Mouse (Mus musculus) limb, embryonic 11.5 days (tissue): ENCODE results near the gene Grm7. TPM values are rescaled to one million over a fixed set of nuclear protein-coding genes. Genes with fewer than 3 reads are reported as not detected.

ENCODE experiments used
- ATAC-seq: fragments of 200-750 bp; cut with Nextera tagmentation; 2 replicates; pipeline ENCODE4 v1.8.0; 2017; ENCODE audit warnings: low read depth; ENCODE audit not compliant: insufficient number of reproducible peaks, low FRiP score, low TSS enrichment
- DNase-seq: peaks from one replicate; pipeline ENCODE4 v3.0.0-alpha.2; 2015; ENCODE audit warnings: low spot score
- H3K27ac ChIP-seq: fragments of 300-500 bp; sonication (generic); replicated peaks from 2 replicates; pipeline ENCODE4 v1.5.1; 2014; ENCODE audit warnings: low read depth, mild to moderate bottlenecking, low read length
- H3K27me3 ChIP-seq: fragments of 300-500 bp; sonication (generic); 2 replicates; pipeline ENCODE4 v1.6.1; 2014; ENCODE audit warnings: mild to moderate bottlenecking, low read length, mixed read lengths; ENCODE audit not compliant: control insufficient read depth, insufficient read depth
- H3K36me3 ChIP-seq: fragments of 300-500 bp; sonication (generic); 2 replicates; pipeline ENCODE4 v1.6.1; 2014; ENCODE audit warnings: mild to moderate bottlenecking, low read length, moderate library complexity, mixed read lengths; ENCODE audit not compliant: control insufficient read depth, insufficient read depth
- H3K4me1 ChIP-seq: fragments of 300-500 bp; sonication (generic); 2 replicates; pipeline ENCODE4 v1.6.1; 2014; ENCODE audit warnings: low read length, mixed read lengths; ENCODE audit not compliant: control insufficient read depth, insufficient read depth
- H3K4me2 ChIP-seq: fragments of 300-500 bp; sonication (generic); 2 replicates; pipeline ENCODE4 v1.6.1; 2014; ENCODE audit warnings: low read depth, mild to moderate bottlenecking, moderate library complexity; ENCODE audit not compliant: severe bottlenecking
- H3K4me3 ChIP-seq: fragments of 300-500 bp; sonication (generic); 2 replicates; pipeline ENCODE4 v1.5.1; 2014; ENCODE audit warnings: low read depth, low read length
- H3K9ac ChIP-seq: fragments of 300-500 bp; sonication (generic); 2 replicates; pipeline ENCODE4 v1.6.1; 2014; ENCODE audit warnings: mild to moderate bottlenecking, low read length
- H3K9me3 ChIP-seq: fragments of 300-500 bp; sonication (generic); 2 replicates; pipeline ENCODE4 v1.6.1; 2016; ENCODE audit warnings: low read length; ENCODE audit not compliant: control insufficient read depth
- WGBS: fragments of 180-500 bp; shearing (Covaris S2); extraction: QIAGEN DNeasy Blood & Tissue Kit; methylation state at CpG from one replicate; pipeline ENCODE4 v1.1.7; 2014; 5-methylcytosine and 5-hydroxymethylcytosine counted together
- polyA plus RNA-seq: library from polyadenylated mRNA; unstranded; fragments of >200 nt; fragmentation: Nextera tagmentation; extraction: Ambion mirVana; gene quantifications from 2 replicates; pipeline ENCODE4 v1.2.1, GENCODE M21; 2014

The Grm7 gene
- polyA plus RNA-seq, 1 experiment from 2014 or later, result 0.15 TPM

DNA sequence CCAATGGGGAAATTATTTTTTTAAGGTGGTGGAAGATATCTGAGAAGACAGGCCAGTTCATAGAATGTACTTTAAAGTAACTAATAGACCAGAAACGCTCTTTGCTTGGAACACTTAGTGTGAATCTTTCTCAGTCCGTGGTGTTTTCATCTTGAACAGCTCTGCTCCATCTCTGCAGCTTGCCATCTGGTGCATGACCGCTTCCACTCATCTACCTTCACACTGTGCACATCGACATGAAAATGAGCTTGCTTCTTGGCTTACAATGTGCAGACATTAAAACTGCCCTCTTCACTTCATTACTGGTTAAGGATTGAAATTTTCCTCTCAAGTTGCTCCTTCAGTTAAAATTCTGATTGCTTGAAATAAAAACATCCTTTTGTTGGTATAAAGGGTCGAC, 854.2 kb downstream of the Grm7 start:
- Histone ChIP-seq H3K9me3 (no peaks in the 10 kb centered on the region), H3K27me3 (no peaks in the 10 kb centered on the region), H3K4me2 (no peak overlapping the region), H3K27ac (no peak overlapping the region), H3K9ac (no peak overlapping the region), H3K36me3 (no peaks in the 10 kb centered on the region), H3K4me3 (no peak overlapping the region), H3K4me1 (no peaks in the 10 kb centered on the region)
- ATAC-seq (no peak), DNase-seq (no peak)
- 84% methylated on average over 5 of the region's 5 CpGs for WGBS

DNA sequence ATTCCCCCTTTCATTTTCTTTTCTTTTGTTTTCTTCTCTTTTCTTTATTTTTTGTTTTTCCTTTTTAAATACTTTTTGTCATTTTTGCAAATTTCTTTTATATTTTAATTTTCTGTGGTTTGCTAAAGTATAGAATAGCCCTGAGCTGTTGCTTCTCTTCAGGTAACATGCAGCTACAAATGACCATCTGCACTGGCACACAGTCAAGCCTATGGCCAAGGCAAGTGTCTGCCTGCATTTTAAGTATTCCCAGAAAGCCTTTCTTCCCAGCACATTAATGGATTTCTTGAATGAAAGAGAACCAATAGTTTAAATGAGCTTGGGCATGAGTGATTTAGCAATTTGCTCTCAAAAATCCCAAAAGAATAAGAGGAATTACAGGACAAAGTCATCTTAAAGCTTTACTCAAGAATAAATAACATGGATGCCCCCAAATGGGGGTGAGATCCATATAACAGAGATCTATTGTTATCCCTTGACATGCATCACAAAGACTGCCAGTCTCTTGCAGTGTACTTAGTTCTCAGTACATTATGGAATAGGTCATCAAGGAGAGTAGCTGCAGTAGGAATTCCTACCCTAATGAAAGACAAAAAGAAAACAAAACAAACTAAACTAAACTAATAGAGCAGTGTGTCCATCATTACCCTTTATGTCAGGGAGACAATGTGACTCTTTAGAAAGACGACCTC, 865.5 kb downstream of the Grm7 start:
- DNase-seq (no peak), ATAC-seq (no peak)
- Histone ChIP-seq H3K4me3 (no peak overlapping the region), H3K27ac (no peak overlapping the region), H3K9me3 (no peaks in the 10 kb centered on the region), H3K4me2 (no peak overlapping the region), H3K9ac (no peak overlapping the region), H3K27me3 (no peaks in the 10 kb centered on the region), H3K36me3 (no peaks in the 10 kb centered on the region), H3K4me1 (no peaks in the 10 kb centered on the region)
- WGBS, result 82% methylated on average over 1 of the region's 1 CpGs

DNA sequence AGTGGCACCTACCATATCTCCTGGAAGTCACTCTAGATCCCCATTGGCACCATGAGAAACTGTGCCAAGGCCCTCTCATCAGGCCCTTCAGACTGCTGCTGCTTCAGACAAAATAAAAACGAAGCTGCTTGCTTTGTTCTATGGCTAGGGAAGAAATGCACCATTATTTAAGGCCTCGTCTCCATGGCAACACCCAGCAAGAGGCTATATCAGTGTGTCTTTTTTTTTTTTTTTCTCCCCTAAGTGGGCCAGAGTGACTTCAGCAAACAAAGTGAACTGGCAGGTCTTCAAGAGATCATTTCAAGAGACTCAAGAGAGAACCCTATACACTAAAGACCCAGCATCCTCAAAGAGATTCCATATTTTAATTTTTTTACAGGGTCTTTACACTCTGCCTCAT, 867.0 kb downstream of the Grm7 start:
- no peak for ATAC-seq

DNA sequence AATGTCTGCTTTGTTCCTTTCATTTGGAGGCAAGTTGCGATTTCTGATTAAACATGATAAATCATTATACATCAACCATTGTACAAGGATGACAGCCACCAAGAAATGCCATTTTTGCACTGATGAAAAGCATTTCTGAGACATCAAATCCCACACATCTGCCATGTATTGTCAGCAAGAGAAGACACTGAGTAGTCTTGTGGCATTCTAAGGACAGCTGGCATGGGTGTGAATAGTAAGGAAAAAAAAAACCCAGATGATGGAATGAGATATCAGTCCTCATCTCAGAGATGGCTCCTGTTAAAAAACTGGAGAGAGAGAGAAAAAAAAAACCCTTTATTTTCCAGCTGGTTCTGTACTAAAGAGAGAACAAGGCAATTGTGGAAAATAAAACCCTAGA, 875.8 kb downstream of the Grm7 start:
- no peak overlapping the region for H3K4me2 ChIP-seq
- H3K9me3 ChIP-seq, result no peaks in the 10 kb centered on the region
- H3K36me3 ChIP-seq, result no peaks in the 10 kb centered on the region
- DNase-seq (no peak), ATAC-seq (no peak)
- H3K4me3 ChIP-seq, result no peak overlapping the region
- H3K27me3 ChIP-seq, result no peaks in the 10 kb centered on the region
- WGBS, result 93% methylated on average over 1 of the region's 1 CpGs
- H3K4me1 ChIP-seq, result no peaks in the 10 kb centered on the region
- no peak overlapping the region for H3K9ac ChIP-seq
- no peak overlapping the region for H3K27ac ChIP-seq

More for the DNA sequence above, 867.0 kb downstream of the Grm7 start:
- WGBS, result 62% methylated on average over 2 of the region's 2 CpGs
- H3K27ac ChIP-seq, result no peak overlapping the region
- no peaks in the 10 kb centered on the region for H3K36me3 ChIP-seq
- H3K9me3 ChIP-seq, result no peaks in the 10 kb centered on the region
- no peak overlapping the region for H3K9ac ChIP-seq
- no peaks in the 10 kb centered on the region for H3K27me3 ChIP-seq
- H3K4me2 ChIP-seq, result no peak overlapping the region
- no peaks in the 10 kb centered on the region for H3K4me1 ChIP-seq
- H3K4me3 ChIP-seq, result no peak overlapping the region
- DNase-seq, result no peak

- H3K9ac ChIP-seq, result no peak overlapping the region
- no peaks in the 10 kb centered on the region for H3K4me1 ChIP-seq
- H3K36me3 ChIP-seq, result no peaks in the 10 kb centered on the region
- DNase-seq (no peak), ATAC-seq (no peak)
- no peak overlapping the region for H3K27ac ChIP-seq
- no peaks in the 10 kb centered on the region for H3K27me3 ChIP-seq
- no peak overlapping the region for H3K4me2 ChIP-seq
- no peak overlapping the region for H3K4me3 ChIP-seq
- H3K9me3 ChIP-seq, result no peaks in the 10 kb centered on the region
Observed at GRCm38 (mm10) chr6:111522122-111522521, 876.7 kb downstream of the Grm7 start.

- H3K27me3 ChIP-seq, result no peaks in the 10 kb centered on the region
- H3K4me2 ChIP-seq, result no peak overlapping the region
- DNase-seq (no peak), ATAC-seq (no peak)
- WGBS, result 81% methylated on average over 2 of the region's 2 CpGs
- no peaks in the 10 kb centered on the region for H3K4me1 ChIP-seq
- no peak overlapping the region for H3K27ac ChIP-seq
- H3K4me3 ChIP-seq, result no peak overlapping the region
- H3K9me3 ChIP-seq, result no peaks in the 10 kb centered on the region
- H3K9ac ChIP-seq, result no peak overlapping the region
- no peaks in the 10 kb centered on the region for H3K36me3 ChIP-seq
Observed at GRCm38 (mm10) chr6:111529985-111530384, 884.6 kb downstream of the Grm7 start.

GRCm38 (mm10) chr6:111558588-111558987, 913.2 kb downstream of the Grm7 start:
- H3K4me2 ChIP-seq, result no peak overlapping the region
- no peak overlapping the region for H3K27ac ChIP-seq
- H3K36me3 ChIP-seq, result no peaks in the 10 kb centered on the region
- H3K4me3 ChIP-seq, result no peak overlapping the region
- 71% methylated on average over 1 of the region's 1 CpGs for WGBS
- no peaks in the 10 kb centered on the region for H3K27me3 ChIP-seq
- no peak overlapping the region for H3K9ac ChIP-seq
- no peaks in the 10 kb centered on the region for H3K4me1 ChIP-seq
- DNase-seq, result no peak
- H3K9me3 ChIP-seq, result no peaks in the 10 kb centered on the region
- ATAC-seq, result no peak

DNA sequence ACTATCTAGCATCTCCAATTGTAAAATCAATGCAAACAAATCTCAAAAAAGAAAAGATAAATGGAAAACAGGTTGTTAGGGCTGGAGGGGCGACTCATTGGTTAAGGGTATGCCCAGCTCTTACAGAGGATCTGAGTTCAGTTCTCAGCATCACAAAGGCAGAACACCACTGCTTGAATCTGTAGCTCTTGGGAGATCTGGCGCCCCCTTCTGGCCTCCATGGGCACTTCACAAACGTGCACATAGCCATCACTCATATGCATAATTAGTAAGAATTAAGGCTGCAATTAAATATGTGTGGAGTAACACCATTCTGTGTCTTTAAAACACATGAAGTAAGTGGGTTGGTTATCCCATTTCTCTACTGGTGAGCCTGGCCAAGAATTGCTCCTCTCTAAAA, 914.1 kb downstream of the Grm7 start:
- no peaks in the 10 kb centered on the region for H3K36me3 ChIP-seq
- DNase-seq, result no peak
- H3K9ac ChIP-seq, result no peak overlapping the region
- no peak overlapping the region for H3K27ac ChIP-seq
- H3K4me1 ChIP-seq, result no peaks in the 10 kb centered on the region
- ATAC-seq, result no peak
- no peaks in the 10 kb centered on the region for H3K27me3 ChIP-seq
- no peak overlapping the region for H3K4me2 ChIP-seq
- H3K9me3 ChIP-seq, result no peaks in the 10 kb centered on the region
- 71% methylated on average over 3 of the region's 3 CpGs for WGBS
- no peak overlapping the region for H3K4me3 ChIP-seq

DNA sequence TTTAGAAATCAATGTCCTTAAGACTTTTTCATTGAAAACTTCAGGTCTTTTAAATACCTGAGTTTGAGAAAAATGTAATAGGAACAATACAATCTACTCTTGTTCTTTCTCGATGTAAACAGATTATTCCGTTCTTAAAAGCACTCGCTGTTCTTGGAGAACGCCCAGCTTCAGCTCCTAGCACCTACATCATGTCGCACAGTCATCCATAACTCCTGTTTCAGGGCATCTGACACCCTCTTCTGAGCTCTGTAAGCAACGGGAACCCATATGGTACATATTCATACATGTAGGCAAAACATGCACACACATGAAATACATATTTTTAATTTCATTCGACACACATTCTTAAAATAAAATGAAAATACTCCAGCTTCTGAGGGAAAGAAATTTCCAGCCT, 916.0 kb downstream of the Grm7 start:
- Histone ChIP-seq H3K4me3 (no peak overlapping the region), H3K36me3 (no peaks in the 10 kb centered on the region), H3K27me3 (no peaks in the 10 kb centered on the region), H3K9me3 (no peaks in the 10 kb centered on the region), H3K4me2 (no peak overlapping the region), H3K4me1 (no peaks in the 10 kb centered on the region), H3K27ac (no peak overlapping the region), H3K9ac (no peak overlapping the region)
- 91% methylated on average over 7 of the region's 7 CpGs for WGBS
- DNase-seq (no peak), ATAC-seq (no peak)
